Mouse (Mus musculus) layer of hippocampus, adult 9-11 months (tissue): ENCODE data around the gene Bcl2a1d.
"Not testable (repeated sequence)": the region's sequence is repeated elsewhere in the genome, so short reads cannot be mapped to it uniquely, and the experiment has no call there.

Experiments used
- DNase-seq: peaks from one replicate; pipeline ENCODE4 v3.0.0; 2022

Bcl2a1d gene

DNA sequence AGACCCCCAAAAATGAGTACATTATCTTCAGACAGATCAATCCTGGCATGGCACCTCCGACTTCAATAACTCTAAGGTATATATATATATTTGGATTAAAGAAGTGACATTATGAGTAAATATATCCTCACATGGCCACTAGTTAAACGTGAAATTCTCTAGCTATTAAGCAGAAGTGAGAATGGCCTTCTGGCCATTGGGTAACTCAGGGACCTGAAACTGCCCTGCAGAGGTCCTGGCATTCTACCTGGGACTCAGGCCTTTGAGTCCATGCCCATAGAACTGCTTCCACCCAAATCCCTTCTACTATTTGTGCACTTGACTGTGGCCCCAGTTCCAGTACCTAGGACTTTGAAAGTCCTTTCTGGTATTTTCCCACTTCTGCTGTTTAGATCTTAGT lies 40.4 kb downstream of the Bcl2a1d start:
- DNase-seq, result not testable (repeated sequence)

- not testable (repeated sequence) for DNase-seq
These were observed 42.3 kb downstream of the Bcl2a1d start for GRCm38 (mm10) chr9:88689451-88689850.

DNA sequence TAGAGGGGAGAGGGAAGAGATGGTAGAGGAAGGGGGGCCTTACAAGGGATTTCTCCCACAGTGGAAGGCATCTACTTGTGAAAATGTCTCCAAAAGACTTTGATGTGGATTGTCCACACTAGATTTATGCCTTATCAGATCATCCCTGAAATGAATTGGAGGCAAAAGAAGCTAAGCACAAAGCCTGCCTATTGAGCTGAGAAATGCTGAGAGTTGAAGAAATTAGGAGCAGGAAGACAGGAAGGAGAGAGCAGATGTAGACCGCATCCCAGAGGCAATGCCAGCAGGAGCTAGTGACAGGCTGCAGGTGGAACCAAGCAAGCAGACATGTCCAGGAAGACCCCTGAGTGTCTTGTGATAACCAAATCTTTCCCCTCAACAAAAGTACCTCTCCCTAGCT lies 45.0 kb downstream of the Bcl2a1d start:
- DNase-seq, result not testable (repeated sequence)
